Mouse (Mus musculus) CH12F3 (cell line): ENCODE data around the gene Cab39l.

Experiments
- in situ Hi-C: fragments of 300-500 bp; cut with MboI; formaldehyde crosslinking; loops from 2 replicates; pipeline ENCODE4 v1.14.3; 2020; ENCODE audit warnings: low sequenced_read_pairs

The Cab39l gene

GRCm38 (mm10) chr14:59557071-59557470 lies 116.3 kb downstream of the Cab39l start:
- in situ Hi-C loops = loop anchor here (25.0 kb wide), 1 partner anchor 220 kb away; the partner anchor contains the start of gene Phf11b

GRCm38 (mm10) chr14:59557886-59558285 lies 117.1 kb downstream of the Cab39l start:
- in situ Hi-C loops = loop anchor here (25.0 kb wide), 1 partner anchor 221 kb away; the partner anchor contains the start of gene Phf11b

- in situ Hi-C loops = loop anchor here (25.0 kb wide), 1 partner anchor 229 kb away; the partner anchor contains the start of gene Phf11b
Measured at GRCm38 (mm10) chr14:59566756-59567155, 126.0 kb downstream of the Cab39l start.

GRCm38 (mm10) chr14:59576385-59576784 lies 135.6 kb downstream of the Cab39l start:
- in situ Hi-C loops = no loop called here

- in situ Hi-C loops = no loop called here
Measured at GRCm38 (mm10) chr14:59590614-59591013, 149.8 kb downstream of the Cab39l start.

GRCm38 (mm10) chr14:59591901-59592300 lies 151.1 kb downstream of the Cab39l start:
- in situ Hi-C loops = no loop called here

- in situ Hi-C loops = no loop called here
Measured at GRCm38 (mm10) chr14:59592593-59592992, 151.8 kb downstream of the Cab39l start.

GRCm38 (mm10) chr14:59594988-59595387 lies 154.2 kb downstream of the Cab39l start:
- in situ Hi-C loops = no loop called here

GRCm38 (mm10) chr14:59597398-59598259 lies 156.9 kb downstream of the Cab39l start, which contains the start of gene Cdadc1:
Gene Cdadc1, minus strand, starts transcription at chr14:59597959.
- in situ Hi-C loops = no loop called here

- in situ Hi-C loops = no loop called here
Measured at GRCm38 (mm10) chr14:59598260-59598627, 157.5 kb downstream of the Cab39l start.

- in situ Hi-C loops = loop anchor here (25.0 kb wide), 1 partner anchor 408 kb away; no protein-coding TSS in a partner anchor
Measured at GRCm38 (mm10) chr14:59604002-59604645, 163.4 kb downstream of the Cab39l start.

GRCm38 (mm10) chr14:59605671-59606353 lies 165.0 kb downstream of the Cab39l start:
- in situ Hi-C loops = loop anchor here (25.0 kb wide), 1 partner anchor 406 kb away; no protein-coding TSS in a partner anchor

- in situ Hi-C loops = loop anchor here (25.0 kb wide), 1 partner anchor 405 kb away; no protein-coding TSS in a partner anchor
Measured at GRCm38 (mm10) chr14:59607021-59607420, 166.2 kb downstream of the Cab39l start.

- in situ Hi-C loops = loop anchor here (25.0 kb wide), 1 partner anchor 399 kb away; no protein-coding TSS in a partner anchor
Measured at GRCm38 (mm10) chr14:59612920-59613625, 172.3 kb downstream of the Cab39l start.

- in situ Hi-C loops = loop anchor here (25.0 kb wide), 1 partner anchor 398 kb away; no protein-coding TSS in a partner anchor
Measured at GRCm38 (mm10) chr14:59614149-59614548, 173.4 kb downstream of the Cab39l start.

GRCm38 (mm10) chr14:59616802-59617201 lies 176.0 kb downstream of the Cab39l start:
- in situ Hi-C loops = loop anchor here (25.0 kb wide), 1 partner anchor 395 kb away; no protein-coding TSS in a partner anchor

- in situ Hi-C loops = loop anchor here (25.0 kb wide), 1 partner anchor 388 kb away; no protein-coding TSS in a partner anchor
Measured at GRCm38 (mm10) chr14:59624326-59624885, 183.6 kb downstream of the Cab39l start.

GRCm38 (mm10) chr14:59625158-59625805 lies 184.5 kb downstream of the Cab39l start, which contains the start of gene Shisa2:
Gene Shisa2, plus strand, starts transcription at chr14:59625308.
- in situ Hi-C loops = no loop called here

- in situ Hi-C loops = no loop called here
Measured at GRCm38 (mm10) chr14:59625806-59626364, 185.1 kb downstream of the Cab39l start.
